Mouse (Mus musculus) G1E (cell line): ENCODE measurements at regions not wholly inside any gene's neighbourhood (a gene's known extent, or its start where the extent isn't known, plus 50 kb on each side); places are given as distances from the start of the nearest gene placed in this dataset.

Experiments used
- CTCF ChIP-seq: IDR thresholded peaks from 2 replicates; pipeline ENCODE4 v1.5.1; 2012; ENCODE audit warnings: low read depth, low read length, inconsistent platforms, mixed read lengths
- POLR2AphosphoS5 ChIP-seq: IDR thresholded peaks from 2 replicates; pipeline ENCODE4 v1.6.1; 2012; ENCODE audit warnings: low read depth, low read length, inconsistent platforms; ENCODE audit not compliant: insufficient replicate concordance

DNA sequence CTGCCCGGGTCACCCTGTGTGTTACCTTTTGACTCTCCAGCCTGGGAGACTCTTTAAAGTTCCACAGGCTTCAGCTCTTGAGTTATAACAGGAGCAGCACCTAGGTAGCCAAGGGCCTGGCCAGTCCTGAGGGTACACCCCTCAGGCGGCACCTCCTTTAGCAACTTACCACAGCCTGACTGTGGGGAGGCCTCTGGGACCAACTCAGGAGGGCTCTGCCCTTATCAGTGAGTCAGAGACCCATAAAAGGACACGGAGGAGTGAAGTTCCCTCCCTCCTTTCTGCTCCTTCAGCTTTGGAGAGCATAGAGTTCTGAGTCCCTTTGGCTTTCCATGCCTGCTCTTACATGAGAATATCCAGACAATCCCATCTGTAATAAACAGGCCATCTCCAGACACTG lies 222.5 kb upstream of the Msx2 start:
- no peak for TF ChIP-seq CTCF
- TF ChIP-seq POLR2AphosphoS5 = no peak
